Mouse (Mus musculus): ENCODE measurements around the gene Myom1.

Myom1 gene

DNA sequence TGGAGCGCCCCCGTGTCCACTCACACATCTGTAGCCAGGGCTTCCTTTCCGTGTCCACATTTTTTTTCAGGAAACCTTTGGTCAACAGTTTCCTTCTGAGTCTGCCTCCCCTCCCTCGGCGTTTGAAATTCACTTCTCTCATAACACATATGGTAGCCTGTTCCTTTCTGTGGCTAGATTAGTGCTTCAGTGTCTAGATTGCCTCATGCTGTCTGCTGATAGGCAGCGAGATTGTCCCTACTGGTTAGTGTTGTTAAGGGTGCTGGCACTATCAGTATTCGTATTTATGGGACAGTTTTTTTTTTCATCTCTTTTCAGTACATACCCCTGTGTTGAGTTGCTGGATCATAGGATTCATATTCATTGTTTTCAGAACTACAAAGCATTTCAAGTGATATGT lies 54.0 kb downstream of the Myom1 start:
- DNase-seq (ENCODE audit: low read depth, low spot score), result no peak

DNA sequence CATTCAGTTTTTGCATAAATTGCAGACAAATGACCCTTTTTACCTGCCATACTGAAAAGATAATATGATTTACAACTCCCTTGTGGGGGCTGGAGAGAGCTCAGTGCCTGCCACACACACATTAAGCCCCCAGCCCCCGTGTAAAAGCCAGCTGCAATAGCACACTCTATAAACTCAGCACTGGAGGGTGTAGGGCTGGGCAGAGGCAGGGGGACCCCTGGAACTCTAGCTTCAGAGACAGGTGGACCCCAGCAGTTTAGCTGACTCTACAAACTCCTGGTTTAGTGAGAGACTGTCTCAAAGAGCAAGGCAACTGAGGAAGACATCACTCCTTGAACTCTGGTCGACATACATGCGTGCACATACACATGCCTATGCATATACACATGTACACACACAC lies 55.3 kb downstream of the Myom1 start:
- DNase-seq (ENCODE audit: low read depth, low spot score), result no peak

DNA sequence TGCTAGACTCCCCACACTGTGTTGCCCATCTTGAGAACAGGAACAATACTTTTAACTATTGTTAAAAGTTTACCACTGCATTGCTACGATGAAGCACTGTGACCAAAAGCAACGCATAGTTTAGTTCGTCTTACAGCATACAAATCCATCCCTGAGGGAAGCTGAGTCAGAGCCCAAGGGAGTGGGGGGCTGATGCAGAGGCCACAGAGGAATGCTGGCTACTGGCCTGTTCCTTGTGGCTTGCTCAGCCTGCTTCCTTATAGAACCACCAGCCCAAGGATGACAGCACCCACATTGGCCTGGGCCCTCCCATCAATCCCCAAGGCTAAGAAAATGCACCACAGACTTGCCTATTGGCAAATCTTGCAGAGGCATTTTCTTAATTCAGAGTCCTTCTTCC lies 56.8 kb downstream of the Myom1 start:
- DNase-seq (ENCODE audit: low read depth, low spot score), result no peak

DNA sequence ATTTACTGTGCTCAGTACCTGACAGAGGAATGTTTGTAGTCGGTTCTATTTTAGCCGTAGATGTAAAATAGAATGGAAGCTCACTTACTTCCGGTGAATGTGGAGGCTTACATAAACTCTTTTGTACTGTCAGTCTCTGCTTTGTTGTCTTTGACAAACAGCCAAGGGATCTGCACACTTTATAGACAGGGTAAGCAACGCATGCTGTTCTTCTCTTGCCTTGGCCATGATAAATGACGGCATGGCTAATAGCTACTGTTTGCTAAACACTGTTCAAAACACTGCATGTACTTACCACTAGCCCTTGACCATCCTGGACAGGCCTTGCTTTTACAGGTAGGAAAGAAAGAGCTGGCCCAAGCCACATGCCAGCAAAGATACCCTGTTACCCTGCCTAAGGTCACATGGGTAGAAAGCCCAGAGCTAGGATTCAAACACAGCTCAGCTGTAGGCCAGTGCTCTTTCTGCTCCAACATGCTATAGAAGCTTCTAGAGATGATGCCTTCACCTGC lies 59.7 kb downstream of the Myom1 start:
- no peak for DNase-seq (ENCODE audit: low read depth, low spot score)

DNA sequence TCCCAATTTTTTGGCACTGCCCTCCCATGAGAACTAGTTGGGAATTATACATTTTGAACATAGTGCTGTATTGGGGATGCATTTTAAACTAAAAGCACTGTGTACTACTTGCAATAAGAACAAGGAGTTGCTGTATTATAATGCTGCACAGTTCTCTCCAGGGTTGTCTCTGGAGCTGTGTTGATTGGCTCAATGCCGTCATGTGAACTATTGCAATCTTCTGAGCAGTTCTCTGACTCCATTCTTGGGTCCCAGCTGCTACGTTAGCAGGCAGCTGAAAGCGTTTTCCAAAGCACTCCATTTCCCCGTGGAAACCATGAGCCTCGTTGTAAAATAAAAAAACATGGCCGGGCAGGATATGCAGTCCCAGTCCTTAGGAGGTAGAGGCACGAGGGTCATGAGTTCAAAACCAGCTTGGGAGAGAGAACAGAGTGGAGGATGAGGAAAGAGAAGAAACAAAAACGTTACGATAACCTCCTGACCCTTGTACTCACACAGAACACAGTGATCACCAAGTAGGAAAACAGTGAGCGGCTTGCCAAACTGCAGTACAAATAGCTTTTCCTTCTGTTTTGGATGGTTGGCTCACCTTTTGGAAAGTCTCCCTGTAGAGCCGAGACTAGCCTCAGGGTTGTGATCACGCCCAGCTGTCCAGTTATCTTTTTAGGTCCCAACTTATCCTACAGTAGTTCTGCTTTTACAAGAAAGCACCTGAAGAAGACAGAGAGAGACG lies 60.6 kb downstream of the Myom1 start:
- DNase-seq (ENCODE audit: low read depth, low spot score), result no peak

DNA sequence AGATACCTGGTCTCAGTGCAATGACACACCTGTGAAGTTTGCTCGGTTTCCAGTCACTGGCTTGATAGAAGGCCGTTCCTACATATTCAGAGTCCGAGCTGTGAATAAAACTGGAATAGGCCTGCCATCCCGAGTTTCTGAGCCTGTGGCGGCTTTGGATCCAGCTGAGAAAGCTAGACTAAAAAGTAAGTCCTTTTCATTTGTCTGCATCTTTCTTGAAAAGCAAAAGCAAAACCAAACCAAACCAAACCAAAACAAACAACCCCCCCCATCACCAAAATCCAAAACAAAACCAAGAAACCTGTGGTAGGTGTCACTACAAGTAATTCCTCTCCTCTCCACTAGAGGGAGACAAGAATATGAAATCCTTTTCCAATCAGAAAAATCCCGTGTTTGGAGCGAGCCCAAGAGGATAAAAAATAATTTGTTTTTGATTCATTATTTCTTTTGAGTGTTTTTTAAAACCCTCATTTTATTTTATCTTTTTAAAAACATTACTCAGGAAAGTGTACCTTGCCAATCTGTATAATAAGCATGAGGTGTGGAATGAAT lies 62.1 kb downstream of the Myom1 start:
- peak; percentile 44 for DNase-seq (ENCODE audit: low read depth, low spot score)

DNA sequence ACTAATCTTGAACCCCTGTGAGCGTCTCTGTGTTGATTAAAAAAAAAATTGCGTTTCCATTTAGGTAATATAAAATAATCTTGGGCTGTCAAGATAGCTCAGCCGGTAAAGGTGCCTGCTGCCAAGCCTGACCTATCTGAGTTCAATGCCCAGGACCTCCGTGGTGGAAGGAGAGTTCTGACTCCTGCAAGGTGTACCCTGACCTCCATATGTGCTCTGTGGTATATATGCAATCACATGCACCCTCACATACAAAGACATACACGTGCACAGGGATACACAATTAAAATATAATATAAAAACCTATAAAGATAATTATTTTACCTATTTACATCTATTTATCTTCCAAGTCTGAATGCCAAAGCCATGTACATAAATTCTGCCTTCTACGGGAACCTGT lies 62.7 kb downstream of the Myom1 start:
- DNase-seq (ENCODE audit: low read depth, low spot score), result no peak

DNA sequence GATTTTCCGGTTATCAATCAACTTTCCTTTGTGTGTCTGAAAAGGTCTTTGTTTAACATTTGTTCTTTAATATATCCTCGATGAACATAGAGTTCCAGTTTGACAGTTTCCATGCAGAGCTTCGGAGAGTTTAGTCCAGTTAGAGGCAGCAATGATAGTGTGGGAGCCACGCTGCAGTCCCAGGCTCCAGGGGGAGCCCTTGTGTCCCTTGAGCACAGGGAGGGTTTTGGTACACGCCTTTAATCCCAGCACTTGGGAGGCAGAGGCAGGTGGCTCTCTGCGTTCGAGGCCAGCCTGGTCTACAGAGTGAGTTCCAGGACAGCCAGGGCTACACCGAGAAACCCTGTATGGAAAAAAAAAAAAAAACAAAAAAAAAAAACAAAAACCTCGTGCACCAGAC lies 66.7 kb downstream of the Myom1 start:
- no peak for DNase-seq (ENCODE audit: low read depth, low spot score)

DNA sequence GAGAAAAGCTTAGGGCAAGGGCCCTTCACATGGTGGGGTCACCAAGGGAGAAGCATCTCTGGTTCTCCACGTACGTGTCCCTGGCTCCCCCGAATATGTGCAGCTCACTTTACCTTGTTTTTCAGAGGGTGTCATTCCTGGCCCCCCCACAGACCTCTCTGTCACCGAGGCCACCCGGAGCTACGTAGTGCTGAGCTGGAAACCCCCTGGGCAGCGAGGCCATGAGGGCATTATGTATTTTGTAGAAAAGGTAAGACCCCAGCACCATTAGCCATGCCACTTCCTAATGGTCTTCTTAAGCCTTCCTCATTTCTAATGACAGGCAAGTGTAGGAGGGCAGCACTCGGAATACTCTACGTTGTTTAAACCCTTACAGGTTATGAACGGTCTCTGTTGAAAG lies 69.5 kb downstream of the Myom1 start:
- DNase-seq (ENCODE audit: low read depth, low spot score), result no peak

DNA sequence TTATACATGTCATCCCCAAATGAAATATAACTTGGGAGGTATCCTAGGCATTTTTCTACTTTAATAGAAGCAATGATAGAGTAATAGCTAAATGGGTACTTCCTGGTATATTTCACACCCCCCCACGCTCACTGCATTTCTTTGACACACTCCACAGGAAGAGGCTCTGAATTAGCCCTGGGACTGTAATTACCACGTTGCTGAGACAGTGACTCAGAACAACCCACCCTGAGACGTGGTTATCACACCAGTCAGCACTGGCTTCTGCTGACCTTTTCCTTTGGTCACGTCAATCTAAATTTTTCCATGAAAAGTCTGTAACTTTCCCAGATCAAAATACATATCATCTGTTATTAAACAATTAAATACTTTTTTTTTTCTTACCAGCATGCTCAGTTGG lies 72.0 kb downstream of the Myom1 start:
- DNase-seq (ENCODE audit: low read depth, low spot score), result no peak

DNA sequence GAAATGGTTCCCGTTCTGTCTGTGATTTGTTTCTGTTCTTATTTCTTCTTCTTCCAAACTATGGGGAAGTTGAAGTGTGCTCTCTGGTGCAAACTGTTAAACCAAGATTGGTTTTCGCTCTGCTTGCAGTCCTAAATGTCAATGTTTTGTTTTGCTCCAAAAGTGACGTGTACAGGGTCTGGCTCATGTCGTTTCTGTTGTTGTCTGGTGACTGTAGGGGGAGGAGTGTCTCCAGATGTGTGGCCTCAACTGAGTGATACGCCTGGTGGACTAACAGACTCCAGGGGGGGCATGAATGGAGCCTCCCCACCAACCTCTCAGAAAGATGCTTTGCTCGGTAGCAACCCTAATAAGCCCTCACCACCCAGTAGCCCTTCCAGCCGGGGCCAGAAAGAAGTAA lies 79.6 kb downstream of the Myom1 start:
- DNase-seq (ENCODE audit: low read depth, low spot score), result no peak

DNA sequence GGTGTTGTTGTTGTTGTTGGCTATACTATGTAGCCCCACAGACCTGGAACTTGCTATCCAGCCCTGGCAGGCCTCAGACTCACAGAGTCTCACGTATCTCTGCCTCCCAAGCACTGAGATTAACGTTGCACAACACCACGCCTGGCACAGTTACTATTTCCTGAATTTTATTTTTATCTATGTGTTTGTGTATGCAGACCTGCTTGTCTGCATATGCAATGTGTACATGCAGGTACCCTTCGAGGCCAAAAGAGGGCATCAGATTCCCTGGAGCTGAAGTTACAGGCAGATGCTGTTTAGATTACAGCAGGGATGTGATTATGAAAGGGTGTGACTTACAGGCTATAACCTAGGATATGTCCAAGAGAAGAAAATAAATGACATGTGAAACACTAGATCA lies 84.5 kb downstream of the Myom1 start:
- DNase-seq (ENCODE audit: low read depth, low spot score), result no peak

DNA sequence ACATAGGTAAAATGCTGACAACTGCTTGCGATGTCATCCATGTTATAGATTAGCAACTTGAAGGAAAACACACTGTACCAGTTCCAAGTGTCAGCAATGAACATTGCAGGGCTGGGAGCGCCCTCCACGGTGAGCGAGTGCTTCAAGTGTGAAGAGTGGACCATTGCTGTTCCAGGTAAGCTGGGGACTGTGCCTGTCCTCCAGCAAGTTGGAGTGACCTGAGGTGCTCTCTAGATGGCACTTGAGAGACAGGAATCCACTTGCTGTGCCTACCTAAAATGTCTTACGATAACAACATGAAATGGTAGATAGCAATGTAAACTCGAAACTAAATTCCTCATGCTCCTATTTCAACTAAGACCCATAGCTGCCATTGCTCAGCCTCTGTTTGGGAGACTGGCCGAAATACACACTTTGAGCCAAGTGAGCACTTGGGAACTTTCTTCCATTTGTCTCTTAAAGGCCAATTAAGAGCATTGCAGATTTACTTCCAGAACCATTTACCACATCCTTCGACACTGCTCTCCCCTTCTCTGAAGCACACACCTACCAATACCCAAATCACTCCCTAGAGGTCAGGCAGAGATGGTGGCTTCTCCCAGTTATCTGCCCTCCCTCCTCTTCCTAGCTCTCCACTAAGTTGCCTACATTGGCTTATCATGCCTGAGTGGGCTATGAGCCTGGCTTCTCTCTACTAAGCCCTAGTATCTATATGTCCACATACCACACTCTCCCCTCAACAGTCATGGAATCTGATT lies 85.1 kb downstream of the Myom1 start:
- DNase-seq (ENCODE audit: low read depth, low spot score), result no peak

DNA sequence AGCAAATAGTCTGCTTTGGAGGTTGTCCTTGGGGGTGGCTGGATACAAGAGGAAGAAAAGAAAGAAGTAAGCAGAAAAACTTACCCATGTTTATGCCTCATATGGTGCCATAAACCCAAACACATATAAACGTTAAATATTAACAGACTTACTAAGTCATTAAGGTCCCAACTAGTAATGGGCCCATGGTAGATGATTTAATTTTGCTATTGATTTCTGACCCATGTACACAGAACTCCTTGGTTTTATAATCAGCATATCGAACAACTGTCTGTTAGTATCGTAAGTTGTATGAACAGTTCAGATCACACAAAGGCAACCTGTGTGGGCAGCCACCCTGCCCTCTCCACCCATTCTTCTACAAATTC lies 85.7 kb downstream of the Myom1 start:
- no peak for DNase-seq (ENCODE audit: low read depth, low spot score)

DNA sequence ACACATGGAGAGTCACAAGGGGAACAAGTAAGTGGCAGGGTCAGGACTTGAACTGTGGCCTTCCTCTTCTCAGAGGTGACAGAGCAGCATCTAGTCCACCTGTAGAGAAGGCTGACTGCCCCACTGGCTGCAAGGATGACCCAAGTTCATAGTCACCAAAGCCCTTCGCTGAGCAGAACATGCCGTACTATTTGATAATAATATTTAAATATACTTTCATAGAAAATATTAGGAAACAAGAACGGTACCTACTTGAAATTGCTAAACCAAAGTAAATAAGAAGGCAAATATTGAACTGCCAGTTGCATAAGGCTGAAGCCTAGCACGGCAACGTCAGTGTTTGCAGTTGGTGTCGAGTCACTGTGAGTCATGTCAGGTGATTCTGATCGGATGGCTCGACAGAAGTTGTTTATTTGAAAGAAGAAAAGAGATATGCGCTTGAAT lies 86.6 kb downstream of the Myom1 start:
- DNase-seq (ENCODE audit: low read depth, low spot score), result no peak

DNA sequence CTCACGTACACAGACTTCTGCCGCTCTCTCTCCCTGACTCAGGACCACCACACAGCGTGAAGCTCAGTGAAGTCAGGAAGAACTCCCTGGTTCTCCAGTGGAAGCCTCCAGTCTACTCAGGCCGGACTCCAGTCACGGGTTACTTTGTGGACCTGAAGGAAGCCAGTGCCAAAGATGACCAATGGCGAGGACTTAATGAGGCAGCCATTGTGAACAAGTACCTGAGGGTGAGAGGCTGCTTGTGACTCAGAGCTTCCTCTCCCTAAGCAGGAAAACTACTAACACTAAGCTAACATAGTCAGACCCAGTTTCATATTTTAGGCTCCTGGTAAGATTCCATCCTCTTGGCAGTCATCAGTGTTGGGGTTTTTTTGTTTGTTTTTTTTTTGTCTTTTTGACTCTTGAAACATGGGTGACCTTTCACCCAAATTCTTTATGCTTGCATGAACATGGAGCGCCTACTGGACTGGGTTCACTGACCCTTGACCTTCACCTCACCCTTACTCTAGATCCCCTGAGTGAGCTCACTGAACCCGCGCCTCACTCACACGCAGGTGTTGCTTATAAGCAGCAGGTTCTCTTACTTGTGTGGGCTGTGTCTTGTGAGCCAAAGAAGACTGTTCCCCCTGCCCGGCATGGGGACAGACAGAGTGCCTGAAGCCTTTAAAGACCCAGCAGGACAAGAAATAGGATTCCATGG lies 87.5 kb downstream of the Myom1 start:
- no peak for DNase-seq (ENCODE audit: low read depth, low spot score)

DNA sequence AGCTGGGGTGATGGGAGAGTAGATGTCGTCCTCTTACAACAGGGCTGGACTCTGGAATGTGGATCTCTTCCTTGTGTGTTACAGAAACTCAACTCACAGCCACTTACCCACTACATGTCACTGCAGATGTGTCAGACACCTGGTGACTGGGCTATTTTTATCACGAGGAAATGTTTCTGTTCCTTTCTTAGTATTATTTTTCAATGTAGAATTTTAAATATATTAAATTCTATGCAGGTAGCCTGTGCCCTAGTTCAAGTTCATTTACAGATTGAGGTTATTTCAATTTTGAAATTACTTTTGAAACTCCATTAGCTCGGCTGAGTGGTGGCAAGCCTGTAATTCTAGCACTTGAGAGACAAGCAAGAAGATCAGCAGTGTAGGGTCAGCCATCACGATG lies 88.6 kb downstream of the Myom1 start:
- no peak for DNase-seq (ENCODE audit: low read depth, low spot score)

DNA sequence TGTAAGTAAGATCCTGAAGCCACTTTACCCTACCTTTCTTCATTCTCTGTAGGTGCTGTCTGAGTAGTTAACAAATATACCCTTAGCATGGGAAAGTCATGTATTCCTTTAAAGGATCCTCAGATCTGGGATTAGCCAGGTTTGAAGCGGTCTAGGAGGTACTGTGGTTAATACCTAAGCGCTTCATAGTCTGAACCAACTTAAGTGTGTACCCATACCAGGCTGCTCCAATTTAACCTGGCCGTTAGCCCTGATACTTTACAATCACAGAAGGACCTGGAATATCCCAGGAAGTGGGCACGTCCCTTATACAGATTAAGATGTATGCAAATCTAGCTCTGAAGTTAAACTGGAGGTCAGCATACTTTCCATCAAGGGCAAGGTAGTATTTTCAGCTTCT lies 89.9 kb downstream of the Myom1 start:
- no peak for DNase-seq (ENCODE audit: low read depth, low spot score)

DNA sequence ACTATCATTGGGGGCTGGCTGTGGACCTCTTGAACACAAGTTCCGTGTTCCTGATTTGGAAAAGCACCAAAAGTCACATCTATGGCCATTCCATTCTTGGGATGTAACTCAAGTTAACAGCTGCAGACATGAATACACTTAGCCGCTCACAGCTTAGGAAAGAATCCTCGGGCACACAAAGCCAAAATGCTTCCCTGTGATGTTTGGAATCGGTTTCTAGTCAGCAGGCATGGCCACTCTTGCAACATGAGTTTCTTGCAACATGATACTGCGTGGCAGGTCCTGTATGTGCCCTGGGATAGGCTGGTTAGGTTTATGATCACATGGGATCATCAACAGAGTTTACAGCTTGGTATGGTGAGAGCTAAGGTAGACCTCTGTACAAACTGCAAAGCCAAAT lies 91.4 kb downstream of the Myom1 start:
- no peak for DNase-seq (ENCODE audit: low read depth, low spot score)

DNA sequence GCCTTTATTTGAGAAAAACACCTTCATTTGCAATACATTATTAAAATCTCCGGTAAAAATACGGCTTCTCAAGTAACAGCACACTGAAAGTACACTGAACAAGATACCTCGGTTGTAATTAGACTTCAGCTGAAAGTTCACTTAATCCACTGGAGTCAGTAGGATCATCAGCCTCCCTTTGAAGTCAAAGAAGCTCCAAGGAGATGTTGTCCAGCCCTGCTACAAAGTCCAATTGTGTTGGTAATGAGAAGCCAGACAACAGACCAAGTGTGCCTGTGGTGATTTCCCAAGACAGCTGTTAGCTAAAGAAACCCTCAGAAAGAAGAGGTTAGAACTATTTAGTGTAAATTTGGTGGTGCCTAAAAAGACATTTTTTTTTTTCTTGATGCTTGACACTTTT lies 92.0 kb downstream of the Myom1 start:
- DNase-seq (ENCODE audit: low read depth, low spot score), result no peak

DNA sequence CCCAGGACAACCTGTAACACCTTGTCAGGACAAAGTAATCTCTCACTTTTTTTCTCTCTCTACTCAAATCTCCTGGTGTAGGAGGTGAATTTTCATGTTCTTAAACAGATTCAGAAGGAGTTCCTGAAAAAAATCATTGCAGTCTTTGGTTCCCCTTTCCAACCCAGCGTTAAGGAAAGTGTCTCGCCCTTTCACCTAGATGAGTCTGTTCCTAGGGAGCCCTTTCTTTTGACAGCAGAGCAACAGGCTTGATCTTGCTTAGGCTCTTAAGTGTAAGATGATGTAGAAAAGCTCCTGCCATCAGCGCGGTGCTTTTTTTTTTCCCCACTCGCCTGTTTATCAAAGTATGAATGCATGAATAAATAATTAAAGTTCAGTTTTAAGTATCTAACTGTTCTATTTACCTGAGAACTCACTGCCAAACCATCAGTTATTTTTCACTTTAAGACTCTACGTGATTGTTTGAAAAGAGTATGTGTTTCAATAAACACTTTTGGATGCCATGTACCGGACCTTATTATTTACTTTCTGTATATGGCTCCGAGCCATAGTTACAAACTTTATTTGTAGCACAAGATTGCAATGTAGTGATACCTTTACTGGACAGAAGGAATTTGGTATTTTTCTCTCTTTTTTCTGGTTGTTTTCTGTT lies 94.2 kb downstream of the Myom1 start:
- no peak for DNase-seq (ENCODE audit: low read depth, low spot score)

DNA sequence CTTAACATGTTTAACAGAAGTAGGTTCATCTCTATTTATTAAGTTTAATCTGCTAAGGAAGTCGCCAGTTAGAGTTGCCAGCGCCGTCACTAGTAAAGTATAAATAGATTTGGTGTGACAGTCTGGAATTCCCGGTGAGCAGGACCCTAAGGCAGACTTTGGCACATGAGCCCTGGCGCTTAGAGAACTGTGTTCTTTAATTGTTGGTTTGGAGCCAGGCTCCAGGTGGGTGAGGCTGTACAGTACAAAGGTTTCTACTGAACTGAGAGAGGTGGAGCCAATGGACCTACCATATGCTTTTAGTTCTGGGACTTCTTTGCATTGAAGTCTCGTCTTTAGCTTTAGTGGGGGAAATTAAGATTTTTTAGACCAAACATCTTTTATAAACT lies 94.8 kb downstream of the Myom1 start:
- no peak for DNase-seq (ENCODE audit: low read depth, low spot score)
